Mouse (Mus musculus): ENCODE data around the gene Aggf1. TPM values are rescaled to one million over a fixed set of nuclear protein-coding genes. Genes with fewer than 3 reads are reported as not detected.

The Aggf1 gene
- polyA plus RNA-seq, 1 experiment from 2014 or later = 26.5 TPM

- Histone ChIP-seq H3K4me3 (ENCODE audit: low read depth, low read length) (no peak overlapping the region), H3K4me1 (ENCODE audit: control insufficient read depth, insufficient read depth, low read length) (no peaks in the 10 kb centered on the region), H3K9ac (ENCODE audit: low read depth, low read length) (no peak overlapping the region), H3K9me3 (replicated peaks; ENCODE audit: control insufficient read depth, low read length) (no peaks in the 10 kb centered on the region), H3K27ac (ENCODE audit: low read depth, low read length) (no peak overlapping the region), H3K36me3 (ENCODE audit: control insufficient read depth, insufficient read depth, low read length) (peaks cover 9% of the 10 kb centered on the region; the same call in 1 of the 2 replicates), H3K4me2 (no peak overlapping the region), H3K27me3 (ENCODE audit: control insufficient read depth, insufficient read depth, low read length) (no peaks in the 10 kb centered on the region)
- 39% methylated on average over 8 of the region's 8 CpGs for WGBS (ENCODE audit: insufficient replicate concordance)
- no peak for ATAC-seq (replicated peaks; ENCODE audit: insufficient number of reproducible peaks, low FRiP score, low TSS enrichment)
Measured at GRCm38 (mm10) chr13:95347018-95347696, 28.0 kb downstream of the Aggf1 start.

GRCm38 (mm10) chr13:95345869-95346268 lies 29.3 kb downstream of the Aggf1 start:
- no peaks in the 10 kb centered on the region for H3K9me3 ChIP-seq (replicated peaks; ENCODE audit: control insufficient read depth, low read length)
- no peak overlapping the region for H3K4me3 ChIP-seq (ENCODE audit: low read depth, low read length)
- no peaks in the 10 kb centered on the region; the same call in 1 of the 2 replicates for H3K36me3 ChIP-seq (ENCODE audit: control insufficient read depth, insufficient read depth, low read length)
- no peak for ATAC-seq (replicated peaks; ENCODE audit: insufficient number of reproducible peaks, low FRiP score, low TSS enrichment)
- 75% methylated on average over 6 of the region's 6 CpGs for WGBS (ENCODE audit: insufficient replicate concordance)
- no peak overlapping the region for H3K9ac ChIP-seq (ENCODE audit: low read depth, low read length)
- no peaks in the 10 kb centered on the region for H3K27me3 ChIP-seq (ENCODE audit: control insufficient read depth, insufficient read depth, low read length)
- H3K4me1 ChIP-seq (ENCODE audit: control insufficient read depth, insufficient read depth, low read length) = no peaks in the 10 kb centered on the region
- H3K4me2 ChIP-seq = no peak overlapping the region
- H3K27ac ChIP-seq (ENCODE audit: low read depth, low read length) = no peak overlapping the region

GRCm38 (mm10) chr13:95343470-95343869 lies 31.7 kb downstream of the Aggf1 start:
- ATAC-seq (replicated peaks; ENCODE audit: insufficient number of reproducible peaks, low FRiP score, low TSS enrichment) = no peak
- H3K9ac ChIP-seq (ENCODE audit: low read depth, low read length) = no peak overlapping the region
- 82% methylated on average over 8 of the region's 8 CpGs for WGBS (ENCODE audit: insufficient replicate concordance)

GRCm38 (mm10) chr13:95336122-95336677 lies 39.0 kb downstream of the Aggf1 start:
- H3K4me3 ChIP-seq (ENCODE audit: low read depth, low read length) = no peak overlapping the region
- peaks cover 15% of the 10 kb centered on the region for H3K36me3 ChIP-seq (ENCODE audit: control insufficient read depth, insufficient read depth, low read length)
- no peaks in the 10 kb centered on the region for H3K9me3 ChIP-seq (replicated peaks; ENCODE audit: control insufficient read depth, low read length)
- WGBS (ENCODE audit: insufficient replicate concordance) = 73% methylated on average over 40 of the region's 40 CpGs
- H3K27me3 ChIP-seq (ENCODE audit: control insufficient read depth, insufficient read depth, low read length) = no peaks in the 10 kb centered on the region
- H3K4me2 ChIP-seq = no peak overlapping the region
- no peaks in the 10 kb centered on the region for H3K4me1 ChIP-seq (ENCODE audit: control insufficient read depth, insufficient read depth, low read length)
- no peak overlapping the region for H3K9ac ChIP-seq (ENCODE audit: low read depth, low read length)
- ATAC-seq (replicated peaks; ENCODE audit: insufficient number of reproducible peaks, low FRiP score, low TSS enrichment) = no peak
- H3K27ac ChIP-seq (ENCODE audit: low read depth, low read length) = no peak overlapping the region

More at GRCm38 (mm10) chr13:95343470-95343869, 31.7 kb downstream of the Aggf1 start:
- Histone ChIP-seq H3K27ac (ENCODE audit: low read depth, low read length) (no peak overlapping the region), H3K27me3 (ENCODE audit: control insufficient read depth, insufficient read depth, low read length) (no peaks in the 10 kb centered on the region), H3K36me3 (ENCODE audit: control insufficient read depth, insufficient read depth, low read length) (no peaks in the 10 kb centered on the region; the same call in 1 of the 2 replicates), H3K4me2 (no peak overlapping the region), H3K9me3 (replicated peaks; ENCODE audit: control insufficient read depth, low read length) (no peaks in the 10 kb centered on the region), H3K4me1 (ENCODE audit: control insufficient read depth, insufficient read depth, low read length) (no peaks in the 10 kb centered on the region), H3K4me3 (ENCODE audit: low read depth, low read length) (no peak overlapping the region)

- Histone ChIP-seq H3K4me2 (no peak overlapping the region), H3K9ac (ENCODE audit: low read depth, low read length) (no peak overlapping the region), H3K36me3 (ENCODE audit: control insufficient read depth, insufficient read depth, low read length) (peaks cover 12% of the 10 kb centered on the region), H3K27me3 (ENCODE audit: control insufficient read depth, insufficient read depth, low read length) (no peaks in the 10 kb centered on the region), H3K9me3 (replicated peaks; ENCODE audit: control insufficient read depth, low read length) (no peaks in the 10 kb centered on the region), H3K4me3 (ENCODE audit: low read depth, low read length) (no peak overlapping the region), H3K4me1 (ENCODE audit: control insufficient read depth, insufficient read depth, low read length) (peaks cover 1% of the 10 kb centered on the region), H3K27ac (ENCODE audit: low read depth, low read length) (no peak overlapping the region)
- 80% methylated on average over 11 of the region's 11 CpGs for WGBS (ENCODE audit: insufficient replicate concordance)
- no peak for ATAC-seq (replicated peaks; ENCODE audit: insufficient number of reproducible peaks, low FRiP score, low TSS enrichment)
Measured at GRCm38 (mm10) chr13:95332086-95332899, 42.9 kb downstream of the Aggf1 start.

- ATAC-seq (replicated peaks; ENCODE audit: insufficient number of reproducible peaks, low FRiP score, low TSS enrichment) = no peak
- Histone ChIP-seq H3K4me2 (no peak overlapping the region), H3K4me3 (ENCODE audit: low read depth, low read length) (no peak overlapping the region), H3K9me3 (replicated peaks; ENCODE audit: control insufficient read depth, low read length) (no peaks in the 10 kb centered on the region), H3K9ac (ENCODE audit: low read depth, low read length) (no peak overlapping the region), H3K36me3 (ENCODE audit: control insufficient read depth, insufficient read depth, low read length) (no peaks in the 10 kb centered on the region), H3K4me1 (ENCODE audit: control insufficient read depth, insufficient read depth, low read length) (peaks cover 8% of the 10 kb centered on the region), H3K27me3 (ENCODE audit: control insufficient read depth, insufficient read depth, low read length) (no peaks in the 10 kb centered on the region), H3K27ac (ENCODE audit: low read depth, low read length) (no peak overlapping the region)
- WGBS (ENCODE audit: insufficient replicate concordance) = 53% methylated on average over 11 of the region's 11 CpGs
Measured at GRCm38 (mm10) chr13:95330507-95330906, 44.6 kb downstream of the Aggf1 start.

GRCm38 (mm10) chr13:95328767-95329166 lies 46.4 kb downstream of the Aggf1 start:
- WGBS (ENCODE audit: insufficient replicate concordance) = 83% methylated on average over 11 of the region's 11 CpGs
- no peak overlapping the region for H3K4me3 ChIP-seq (ENCODE audit: low read depth, low read length)
- no peak overlapping the region for H3K4me2 ChIP-seq
- no peaks in the 10 kb centered on the region for H3K36me3 ChIP-seq (ENCODE audit: control insufficient read depth, insufficient read depth, low read length)
- no peaks in the 10 kb centered on the region for H3K9me3 ChIP-seq (replicated peaks; ENCODE audit: control insufficient read depth, low read length)
- ATAC-seq (replicated peaks; ENCODE audit: insufficient number of reproducible peaks, low FRiP score, low TSS enrichment) = no peak
- peaks cover 8% of the 10 kb centered on the region for H3K4me1 ChIP-seq (ENCODE audit: control insufficient read depth, insufficient read depth, low read length)
- no peak overlapping the region for H3K9ac ChIP-seq (ENCODE audit: low read depth, low read length)
- no peak overlapping the region for H3K27ac ChIP-seq (ENCODE audit: low read depth, low read length)
- no peaks in the 10 kb centered on the region for H3K27me3 ChIP-seq (ENCODE audit: control insufficient read depth, insufficient read depth, low read length)

- 15% methylated on average over 5 of the region's 5 CpGs for WGBS (ENCODE audit: insufficient replicate concordance)
- H3K9me3 ChIP-seq (replicated peaks; ENCODE audit: control insufficient read depth, low read length) = no peaks in the 10 kb centered on the region
- H3K9ac ChIP-seq (ENCODE audit: low read depth, low read length) = peak overlapping the region; percentile 99
- peak overlapping the region; percentile 87 for H3K4me3 ChIP-seq (ENCODE audit: low read depth, low read length)
- peak overlapping the region; percentile 89 for H3K4me2 ChIP-seq
- H3K27me3 ChIP-seq (ENCODE audit: control insufficient read depth, insufficient read depth, low read length) = no peaks in the 10 kb centered on the region
- ATAC-seq (replicated peaks; ENCODE audit: insufficient number of reproducible peaks, low FRiP score, low TSS enrichment) = no peak
- H3K27ac ChIP-seq (ENCODE audit: low read depth, low read length) = no peak overlapping the region
- H3K36me3 ChIP-seq (ENCODE audit: control insufficient read depth, insufficient read depth, low read length) = no peaks in the 10 kb centered on the region
- H3K4me1 ChIP-seq (ENCODE audit: control insufficient read depth, insufficient read depth, low read length) = peaks cover 8% of the 10 kb centered on the region
Measured at GRCm38 (mm10) chr13:95327345-95327741, 47.8 kb downstream of the Aggf1 start.
